Mouse (Mus musculus) G1E (cell line): ENCODE measurements around the gene Olfr1404.

ENCODE experiments used
- CTCF ChIP-seq: IDR thresholded peaks from 2 replicates; pipeline ENCODE4 v1.5.1; 2012; ENCODE audit warnings: low read depth, low read length, inconsistent platforms, mixed read lengths
- GATA1 ChIP-seq: IDR thresholded peaks from 2 replicates; pipeline ENCODE4 v1.6.1; 2012; ENCODE audit warnings: borderline replicate concordance, low read length, inconsistent platforms, mixed read lengths
- GATA2 ChIP-seq: IDR thresholded peaks from 2 replicates; pipeline ENCODE4 v1.6.1; 2012; ENCODE audit warnings: low read depth, low read length, inconsistent platforms, borderline replicate concordance
- TAL1 ChIP-seq: conservative IDR thresholded peaks from 2 replicates; pipeline ENCODE4 v1.6.1; 2012; ENCODE audit warnings: low read depth, low read length, inconsistent platforms, mixed read lengths

- TF ChIP-seq CTCF = no peak
- no peak for TF ChIP-seq GATA2
- no peak for TF ChIP-seq TAL1
- TF ChIP-seq GATA1 = no peak
Observed at GRCm38 (mm10) chr1:173212092-173212491, at the start of gene Olfr1404.
